Mouse (Mus musculus) mature B cell (primary cell): Measurements from ENCODE around the gene Nudt8.
"Not testable (repeated sequence)": the region's sequence is repeated elsewhere in the genome, so short reads cannot be mapped to it uniquely, and the experiment has no call there.

ENCODE experiments used
- in situ Hi-C: fragments of 300-500 bp; cut with MboI; formaldehyde crosslinking; loops from 2 replicates; pipeline ENCODE4 v1.14.3; 2019

The Nudt8 gene

DNA sequence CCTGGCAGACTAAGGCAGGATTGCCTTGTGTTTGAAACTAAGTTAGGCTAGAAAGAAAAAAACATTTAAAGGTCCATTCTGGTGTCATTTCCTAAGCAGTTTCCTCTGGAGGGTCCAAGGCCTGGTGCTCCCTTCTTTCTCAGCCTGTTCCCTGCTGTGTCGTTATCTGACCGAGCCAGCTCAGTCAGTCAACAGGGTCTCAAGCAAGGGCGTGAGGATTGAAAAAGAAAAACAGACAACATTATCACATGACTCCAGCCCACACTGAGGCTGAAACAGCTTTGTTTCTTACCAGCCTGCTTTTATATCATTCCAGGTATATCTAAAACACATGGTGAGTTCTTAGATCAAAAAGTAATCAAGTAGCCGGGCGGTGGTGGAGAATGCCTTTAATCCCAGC lies 15.3 kb downstream of the Nudt8 start:
- in situ Hi-C loops, result no loop called here

DNA sequence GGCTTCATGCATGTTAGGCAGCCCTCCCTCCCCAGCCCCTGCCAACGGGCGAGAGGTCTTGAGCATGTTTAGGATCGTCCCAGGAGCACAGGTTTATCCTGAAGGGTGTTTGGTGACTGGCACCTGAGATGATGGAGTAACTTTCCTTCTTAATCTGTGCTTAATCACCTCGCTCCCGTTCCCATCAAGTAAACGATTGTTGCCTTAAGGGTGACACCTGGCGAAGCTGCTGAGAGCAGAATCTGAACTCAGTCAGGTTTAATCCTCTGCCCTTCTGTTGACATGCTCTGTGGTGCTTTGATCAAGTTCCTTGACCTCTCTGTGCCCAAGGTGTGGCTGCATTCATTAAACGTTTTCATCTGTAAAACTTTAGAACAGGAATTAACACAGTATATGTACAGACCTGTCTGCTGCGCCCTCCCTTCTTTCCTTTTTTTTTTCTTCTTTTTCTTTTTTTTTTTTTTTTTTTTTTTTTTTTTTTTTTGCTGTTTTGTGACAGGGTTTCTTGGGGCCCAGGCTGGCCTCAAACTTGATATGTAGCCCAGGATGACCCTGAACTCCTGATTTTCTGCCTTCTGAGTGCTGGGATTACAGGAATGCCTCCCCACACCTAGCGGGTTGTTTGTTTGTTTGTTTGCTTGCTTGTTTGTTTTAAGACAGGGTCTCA lies 17.7 kb downstream of the Nudt8 start:
- in situ Hi-C loops, result no loop called here

DNA sequence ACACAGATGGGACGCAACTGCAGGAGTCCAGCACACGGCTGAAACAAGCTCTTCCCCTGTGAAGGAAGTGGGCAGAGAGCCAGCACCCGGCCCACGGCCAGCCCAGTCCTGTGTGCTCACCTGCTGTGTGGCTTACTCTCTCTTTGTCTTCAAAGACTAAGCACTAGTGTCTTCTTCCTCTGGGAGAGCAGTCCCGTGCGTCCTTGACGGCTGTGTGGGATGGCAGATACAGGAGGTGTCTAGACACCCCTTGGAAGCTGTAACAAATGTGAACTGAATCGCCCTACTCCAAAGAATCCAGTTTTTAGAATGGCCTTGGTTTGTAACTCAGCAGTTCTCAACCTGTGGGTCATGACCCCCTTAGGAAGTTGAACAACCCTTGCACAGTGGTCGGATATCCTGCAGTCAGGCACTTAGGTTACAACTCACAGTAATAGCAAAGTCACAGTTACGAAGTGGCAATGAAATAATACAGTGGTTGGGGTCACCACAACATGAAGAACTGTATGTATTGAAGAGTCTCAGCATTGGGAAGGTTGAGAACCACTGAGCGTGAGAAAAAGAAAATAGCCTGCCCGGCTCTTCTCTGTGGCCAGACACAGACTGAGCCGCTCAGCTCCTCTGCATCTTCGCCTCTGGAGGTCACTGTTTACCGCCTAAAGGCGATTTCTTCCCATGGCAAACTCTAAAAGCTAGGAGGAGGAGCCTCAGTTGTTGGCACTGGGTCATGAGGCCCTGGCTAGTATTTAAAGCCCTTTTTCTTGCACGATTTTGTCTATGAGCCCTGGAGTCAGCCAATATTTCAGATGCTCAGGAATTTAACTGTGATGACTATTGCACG lies 18.6 kb downstream of the Nudt8 start:
- in situ Hi-C loops, result no loop called here

DNA sequence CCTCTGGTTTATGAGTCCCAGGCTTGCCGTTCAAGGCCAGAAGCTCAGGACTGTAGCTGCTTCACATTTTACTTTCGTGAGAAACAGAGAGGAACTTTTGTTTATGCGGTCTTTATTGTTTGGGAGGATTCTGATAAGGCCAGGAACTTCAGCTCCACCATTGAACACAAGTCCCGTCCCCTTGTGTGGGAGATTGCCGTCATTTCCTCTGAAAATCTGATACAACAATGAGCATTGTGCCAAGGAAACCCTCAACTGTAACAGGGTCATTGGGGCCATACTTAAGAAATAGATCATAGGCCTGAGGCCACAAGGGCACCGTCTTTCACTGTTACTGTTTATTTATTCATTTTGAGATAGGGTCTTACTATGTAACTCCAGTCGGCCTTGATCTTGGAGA lies 22.8 kb downstream of the Nudt8 start:
- in situ Hi-C loops, result no loop called here

GRCm38 (mm10) chr19:4027576-4027975 lies 27.2 kb downstream of the Nudt8 start:
- in situ Hi-C loops, result no loop called here

- in situ Hi-C loops, result no loop called here
These were observed 32.3 kb downstream of the Nudt8 start for GRCm38 (mm10) chr19:4032668-4033067.

- in situ Hi-C loops, result no loop called here
These were observed 32.9 kb downstream of the Nudt8 start for GRCm38 (mm10) chr19:4033298-4033697.

DNA sequence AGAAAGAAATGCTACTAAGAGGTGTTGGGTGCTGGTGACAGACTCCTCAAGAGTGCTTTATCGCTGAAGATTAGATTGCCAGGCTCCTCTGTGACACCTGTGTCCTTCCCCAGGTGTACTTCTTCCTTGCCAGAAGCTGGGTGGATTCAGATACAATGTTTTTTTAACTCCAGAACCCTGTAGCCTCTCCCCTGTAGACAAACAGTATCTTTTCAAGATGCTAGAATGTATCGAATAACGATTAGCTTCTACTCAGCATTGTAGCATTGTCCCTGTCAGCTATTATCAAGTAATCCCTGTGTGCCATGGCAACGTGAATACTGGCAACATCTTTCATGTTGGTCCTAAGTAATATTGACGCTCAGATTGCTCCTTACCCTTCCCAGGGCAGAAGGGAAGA lies 33.4 kb downstream of the Nudt8 start:
- in situ Hi-C loops, result no loop called here

DNA sequence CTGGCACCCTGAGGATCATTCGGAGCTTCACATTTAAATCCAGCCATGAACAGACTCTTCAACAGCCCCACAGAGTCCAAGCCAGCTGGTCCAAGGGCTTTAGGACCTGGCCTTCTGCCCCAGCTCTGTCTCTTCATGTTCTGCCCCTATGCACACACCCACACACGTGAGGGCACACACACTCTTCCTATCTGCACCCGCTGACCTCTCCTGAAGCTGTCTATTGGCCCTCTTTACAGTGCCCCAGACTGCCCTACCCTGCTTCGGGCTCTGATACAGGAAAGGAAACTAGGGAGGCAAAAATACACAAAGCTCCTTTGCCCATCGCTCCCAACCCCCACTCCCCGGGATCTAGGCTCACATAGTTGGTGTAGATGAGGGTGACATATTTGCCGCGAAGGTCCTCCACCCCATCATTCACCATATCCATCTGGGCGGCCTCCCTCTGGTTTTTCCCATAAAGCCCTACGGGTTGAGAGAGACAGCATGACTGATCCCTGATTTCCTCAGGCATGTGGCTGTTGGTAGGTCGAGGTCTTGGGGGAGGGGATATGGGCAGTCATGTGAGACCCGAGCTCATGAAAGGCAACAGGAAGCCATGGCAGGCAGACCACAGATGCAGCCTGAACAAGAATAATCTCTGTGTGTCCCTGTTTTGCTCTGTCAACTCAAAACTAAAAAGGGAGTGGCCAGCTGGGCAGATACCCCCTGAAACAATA lies 36.1 kb downstream of the Nudt8 start:
- in situ Hi-C loops, result no loop called here

GRCm38 (mm10) chr19:4037154-4037787 lies 36.9 kb downstream of the Nudt8 start:
- in situ Hi-C loops, result not testable (repeated sequence)

- in situ Hi-C loops, result no loop called here
These were observed 37.4 kb downstream of the Nudt8 start, which contains the start of gene Gstp1 for GRCm38 (mm10) chr19:4037788-4038232. Gstp1 (minus strand) TSS chr19:4037985.

DNA sequence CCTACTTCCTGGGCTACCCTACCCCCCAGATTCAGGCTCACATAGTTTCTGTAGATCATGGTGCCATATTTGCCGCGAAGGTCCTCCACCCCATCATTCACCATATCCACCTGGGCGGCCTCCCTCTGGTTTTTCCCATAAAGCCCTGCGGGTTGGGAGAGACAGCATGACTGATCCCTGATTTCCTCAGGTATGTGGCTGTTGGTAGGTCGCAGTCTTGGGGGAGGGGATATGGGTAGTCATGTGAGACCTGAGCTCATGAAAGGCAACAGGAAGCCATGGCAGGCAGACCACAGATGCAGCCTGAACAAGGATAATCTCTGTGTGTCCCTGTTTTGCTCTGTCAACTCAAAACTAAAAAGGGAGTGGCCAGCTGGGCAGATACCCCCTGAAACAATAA lies 40.6 kb downstream of the Nudt8 start:
- in situ Hi-C loops, result not testable (repeated sequence)

- in situ Hi-C loops, result not testable (repeated sequence)
These were observed 41.1 kb downstream of the Nudt8 start for GRCm38 (mm10) chr19:4041500-4041899.

- in situ Hi-C loops, result no loop called here
These were observed 41.7 kb downstream of the Nudt8 start for GRCm38 (mm10) chr19:4042124-4042523.

GRCm38 (mm10) chr19:4044109-4044508 lies 43.7 kb downstream of the Nudt8 start:
- in situ Hi-C loops, result not testable (repeated sequence)

- in situ Hi-C loops, result no loop called here
These were observed 45.8 kb downstream of the Nudt8 start, which contains the start of gene Gstp2 for GRCm38 (mm10) chr19:4045966-4046865. Gstp2 (minus strand) TSS chr19:4046023.

- in situ Hi-C loops, result no loop called here
These were observed 46.5 kb downstream of the Nudt8 start for GRCm38 (mm10) chr19:4046866-4047254.

- in situ Hi-C loops, result no loop called here
These were observed 47.5 kb downstream of the Nudt8 start for GRCm38 (mm10) chr19:4047859-4048258.

DNA sequence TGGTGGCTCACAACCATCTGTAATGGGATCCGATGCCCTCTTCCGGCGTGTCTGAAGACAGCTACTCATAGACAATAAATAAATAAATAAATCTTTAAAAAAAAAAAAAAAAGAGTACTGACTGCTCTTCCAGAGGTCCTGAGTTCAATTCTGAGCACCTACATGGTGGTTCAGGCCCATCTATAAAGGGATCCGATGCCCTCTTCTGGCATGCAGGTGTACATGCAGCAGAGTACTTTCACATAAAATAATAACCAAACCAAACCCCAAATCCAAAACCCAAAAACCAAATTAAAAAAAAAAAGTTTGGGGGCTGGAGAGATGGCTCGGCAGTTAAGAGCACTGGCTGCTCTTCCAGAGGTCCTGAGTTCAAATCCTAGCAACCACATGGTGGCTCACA lies 48.7 kb downstream of the Nudt8 start:
- in situ Hi-C loops, result not testable (repeated sequence)

- in situ Hi-C loops, result no loop called here
These were observed 50.6 kb downstream of the Nudt8 start for GRCm38 (mm10) chr19:4051016-4051415.
